Mouse (Mus musculus) midbrain, postnatal 0 days (tissue): ENCODE data around the gene Slc8a1. TPM values are rescaled to one million over a fixed set of nuclear protein-coding genes. Genes with fewer than 3 reads are reported as not detected.
A peak's percentile ranks its signal among the peaks of the same experiment; 100 is the strongest.

Source experiments
- ATAC-seq: fragments of 200-750 bp; cut with Nextera tagmentation; 2 replicates; pipeline ENCODE4 v1.8.0; 2017; ENCODE audit warnings: moderate number of reproducible peaks, mild to moderate bottlenecking, moderate TSS enrichment, moderate library complexity; ENCODE audit not compliant: low FRiP score
- DNase-seq: peaks from one replicate; pipeline ENCODE4 v3.0.0-alpha.2; 2015; ENCODE audit warnings: low spot score
- H3K27ac ChIP-seq: fragments of 300-500 bp; sonication (generic); 2 replicates; pipeline ENCODE4 v1.5.1; 2014; ENCODE audit warnings: low read depth, mild to moderate bottlenecking, low read length, mixed read lengths
- H3K27me3 ChIP-seq: fragments of 300-500 bp; sonication (generic); 2 replicates; pipeline ENCODE4 v1.6.1; 2014; ENCODE audit warnings: low read length, control low read depth, mixed read lengths; ENCODE audit not compliant: insufficient read depth
- H3K36me3 ChIP-seq: fragments of 300-500 bp; sonication (generic); 2 replicates; pipeline ENCODE4 v1.6.1; 2014; ENCODE audit warnings: low read length, control low read depth, mixed read lengths; ENCODE audit not compliant: insufficient read depth
- H3K4me1 ChIP-seq: fragments of 300-500 bp; sonication (generic); 2 replicates; pipeline ENCODE4 v1.6.1; 2014; ENCODE audit warnings: mild to moderate bottlenecking, control low read depth, antibody characterized with exemption, low read length, mixed read lengths; ENCODE audit not compliant: insufficient read depth
- H3K4me2 ChIP-seq: fragments of 300-500 bp; sonication (generic); 2 replicates; pipeline ENCODE4 v1.6.1; 2014; ENCODE audit warnings: low read depth, mild to moderate bottlenecking, low read length, mixed read lengths; ENCODE audit not compliant: poor library complexity, severe bottlenecking
- H3K4me3 ChIP-seq: fragments of 300-500 bp; sonication (generic); 2 replicates; pipeline ENCODE4 v1.5.1; 2014; ENCODE audit warnings: low read depth, mild to moderate bottlenecking, low read length, moderate library complexity
- H3K9ac ChIP-seq: fragments of 300-500 bp; sonication (generic); replicated peaks from 2 replicates; pipeline ENCODE4 v1.6.1; 2014; ENCODE audit warnings: mild to moderate bottlenecking, low read length, moderate library complexity, mixed read lengths; ENCODE audit not compliant: poor library complexity, severe bottlenecking
- H3K9me3 ChIP-seq: fragments of 300-500 bp; sonication (generic); 2 replicates; pipeline ENCODE4 v1.6.1; 2016; ENCODE audit warnings: low read length, control low read depth
- CTCF ChIP-seq: IDR thresholded peaks from 2 replicates; pipeline ENCODE4 v1.5.1; 2016; ENCODE audit warnings: antibody characterized with exemption, mild to moderate bottlenecking
- WGBS: fragments of 180-500 bp; shearing (Covaris S2); extraction: QIAGEN DNeasy Blood & Tissue Kit; methylation state at CpG from one replicate; pipeline ENCODE4 v1.1.7; 2014; 5-methylcytosine and 5-hydroxymethylcytosine counted together
- polyA plus RNA-seq: library from polyadenylated mRNA; unstranded; fragments of >200 nt; fragmentation: Nextera tagmentation; extraction: Ambion mirVana; gene quantifications from 2 replicates; pipeline ENCODE4 v1.2.1, GENCODE M21; 2015
- total RNA-seq: library from RNA; depleted of rRNA; stranded (reverse); fragments of >200 nt; gene quantifications from 2 replicates; pipeline ENCODE4 v1.2.3, GENCODE M21; 2014

Slc8a1 gene
- total and polyA plus RNA-seq, 2 experiments from 2014 or later = 17.9 to 123 TPM

DNA sequence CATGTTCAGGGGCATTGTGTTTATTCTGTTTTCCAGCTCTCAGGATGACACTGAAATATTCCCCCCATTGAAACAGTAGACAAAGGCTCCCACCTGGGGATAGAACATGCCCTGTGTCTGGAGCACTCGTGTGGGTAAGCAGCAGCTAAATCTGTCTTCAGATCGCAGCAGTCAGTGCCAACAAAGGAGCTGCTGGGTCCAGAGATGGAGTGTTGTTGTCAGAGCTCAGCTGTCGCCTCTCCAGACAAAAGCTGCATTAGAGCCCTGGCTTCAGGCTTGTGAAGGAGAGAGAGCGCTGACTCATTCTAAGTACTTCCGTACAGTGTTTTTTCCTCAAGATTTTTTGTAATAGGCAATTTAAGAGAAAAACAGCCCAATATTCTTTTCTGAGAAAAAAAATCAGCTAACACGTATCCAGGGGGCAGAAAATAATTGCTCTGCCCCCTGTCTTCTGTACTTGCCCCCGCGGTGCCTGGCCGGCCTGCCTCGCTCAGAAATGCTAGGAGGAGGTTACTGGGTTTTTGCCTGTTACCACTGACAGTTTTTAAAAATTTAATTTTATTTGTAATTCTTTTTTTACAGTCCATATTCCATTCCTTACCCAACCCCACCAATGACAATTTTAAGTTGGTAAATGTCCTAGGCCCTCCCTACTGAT, 318.2 kb downstream of the Slc8a1 start:
- H3K27ac ChIP-seq = no peak overlapping the region
- no peaks in the 10 kb centered on the region for H3K9me3 ChIP-seq
- no peaks in the 10 kb centered on the region for H3K27me3 ChIP-seq
- H3K4me2 ChIP-seq = no peak overlapping the region
- no peaks in the 10 kb centered on the region for H3K4me1 ChIP-seq
- no peaks in the 10 kb centered on the region for H3K36me3 ChIP-seq
- DNase-seq (peak; percentile 60), ATAC-seq (no peak)
- WGBS = 49% methylated on average over 10 of the region's 10 CpGs
- TF ChIP-seq CTCF = no peak
- no peak overlapping the region for H3K4me3 ChIP-seq
- H3K9ac ChIP-seq = no peak overlapping the region

GRCm38 (mm10) chr17:81416361-81417114, 321.6 kb downstream of the Slc8a1 start:
- Histone ChIP-seq H3K4me2 (no peak overlapping the region), H3K4me3 (no peak overlapping the region), H3K9ac (no peak overlapping the region), H3K9me3 (no peaks in the 10 kb centered on the region), H3K36me3 (no peaks in the 10 kb centered on the region), H3K4me1 (no peaks in the 10 kb centered on the region), H3K27me3 (no peaks in the 10 kb centered on the region), H3K27ac (no peak overlapping the region)
- 79% methylated on average over 6 of the region's 6 CpGs for WGBS
- DNase-seq (no peak), ATAC-seq (no peak)
- no peak for TF ChIP-seq CTCF

GRCm38 (mm10) chr17:81412736-81413135, 325.4 kb downstream of the Slc8a1 start:
- no peaks in the 10 kb centered on the region for H3K9me3 ChIP-seq
- no peak for ATAC-seq
- 94% methylated on average over 4 of the region's 4 CpGs for WGBS
- no peak overlapping the region for H3K4me2 ChIP-seq
- H3K4me1 ChIP-seq = no peaks in the 10 kb centered on the region
- H3K27me3 ChIP-seq = no peaks in the 10 kb centered on the region
- H3K4me3 ChIP-seq = no peak overlapping the region
- H3K36me3 ChIP-seq = peaks cover 6% of the 10 kb centered on the region
- no peak overlapping the region for H3K27ac ChIP-seq
- TF ChIP-seq CTCF = no peak
- no peak overlapping the region for H3K9ac ChIP-seq
- no peak for DNase-seq

GRCm38 (mm10) chr17:81404225-81404624, 334.0 kb downstream of the Slc8a1 start:
- Histone ChIP-seq H3K9me3 (no peaks in the 10 kb centered on the region), H3K27ac (no peak overlapping the region), H3K36me3 (peaks cover 9% of the 10 kb centered on the region), H3K4me2 (no peak overlapping the region), H3K9ac (no peak overlapping the region), H3K27me3 (no peaks in the 10 kb centered on the region), H3K4me3 (no peak overlapping the region), H3K4me1 (no peaks in the 10 kb centered on the region)
- DNase-seq (no peak), ATAC-seq (no peak; the same call in 1 of the 2 replicates)
- TF ChIP-seq CTCF = no peak
- 38% methylated on average over 4 of the region's 4 CpGs for WGBS

DNA sequence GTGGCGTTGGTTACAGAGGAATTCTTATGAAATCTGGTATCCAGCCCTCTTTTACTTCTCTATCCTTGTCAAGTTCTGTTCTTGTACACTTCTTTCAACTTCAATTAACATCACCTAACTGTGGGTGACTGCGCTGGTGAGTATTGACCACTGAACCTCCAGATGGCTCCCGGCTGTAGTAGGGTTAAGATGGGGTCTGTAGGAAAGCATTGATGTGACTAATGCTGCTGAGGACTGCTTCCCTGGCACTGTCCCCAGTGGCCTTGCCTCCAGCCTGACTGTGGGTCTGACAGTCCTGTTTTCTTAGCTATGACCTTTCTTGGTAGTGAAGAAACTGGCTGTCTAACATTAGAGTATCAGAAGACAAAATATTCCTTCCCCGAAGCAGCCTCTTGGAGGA, 335.1 kb downstream of the Slc8a1 start:
- H3K9ac ChIP-seq = no peak overlapping the region
- peaks cover 8% of the 10 kb centered on the region for H3K36me3 ChIP-seq
- TF ChIP-seq CTCF = no peak
- H3K9me3 ChIP-seq = no peaks in the 10 kb centered on the region
- 89% methylated on average over 4 of the region's 4 CpGs for WGBS
- no peak for DNase-seq
- ATAC-seq = no peak
- H3K4me1 ChIP-seq = no peaks in the 10 kb centered on the region
- no peaks in the 10 kb centered on the region for H3K27me3 ChIP-seq
- H3K4me2 ChIP-seq = no peak overlapping the region
- no peak overlapping the region for H3K4me3 ChIP-seq
- H3K27ac ChIP-seq = no peak overlapping the region

GRCm38 (mm10) chr17:81402636-81403035, 335.5 kb downstream of the Slc8a1 start:
- Histone ChIP-seq H3K36me3 (peaks cover 3% of the 10 kb centered on the region), H3K27ac (no peak overlapping the region), H3K4me2 (no peak overlapping the region), H3K4me3 (no peak overlapping the region), H3K4me1 (no peaks in the 10 kb centered on the region), H3K9ac (no peak overlapping the region), H3K9me3 (no peaks in the 10 kb centered on the region), H3K27me3 (no peaks in the 10 kb centered on the region)
- no peak for TF ChIP-seq CTCF
- peak; percentile 18 for DNase-seq
- no peak for ATAC-seq
- 70% methylated on average over 2 of the region's 2 CpGs for WGBS
